Mouse (Mus musculus) midbrain, embryonic 15.5 days (tissue): ENCODE measurements around the gene Lpcat2b. TPM values are rescaled to one million over a fixed set of nuclear protein-coding genes. Genes with fewer than 3 reads are reported as not detected.
"Not testable (repeated sequence)": the region's sequence is repeated elsewhere in the genome, so short reads cannot be mapped to it uniquely, and the experiment has no call there.

Source experiments
- ATAC-seq: fragments of 200-750 bp; cut with Nextera tagmentation; replicated peaks from 2 replicates; pipeline ENCODE4 v1.8.0; 2017; ENCODE audit warnings: moderate TSS enrichment
- H3K27ac ChIP-seq: fragments of 300-500 bp; sonication (generic); 2 replicates; pipeline ENCODE4 v1.5.1; 2015; ENCODE audit warnings: mild to moderate bottlenecking, inconsistent platforms
- H3K27me3 ChIP-seq: fragments of 300-500 bp; sonication (generic); replicated peaks from 2 replicates; pipeline ENCODE4 v1.6.1; 2015; ENCODE audit warnings: inconsistent platforms
- H3K36me3 ChIP-seq: fragments of 300-500 bp; sonication (generic); replicated peaks from 2 replicates; pipeline ENCODE4 v1.6.1; 2015; ENCODE audit warnings: inconsistent platforms
- H3K4me1 ChIP-seq: fragments of 300-500 bp; sonication (generic); 2 replicates; pipeline ENCODE4 v1.6.1; 2015; ENCODE audit warnings: inconsistent platforms
- H3K4me2 ChIP-seq: fragments of 300-500 bp; sonication (generic); 2 replicates; pipeline ENCODE4 v1.6.1; 2015; ENCODE audit warnings: inconsistent platforms, mild to moderate bottlenecking, moderate library complexity
- H3K4me3 ChIP-seq: fragments of 300-500 bp; sonication (generic); 2 replicates; pipeline ENCODE4 v1.5.1; 2015; ENCODE audit warnings: mild to moderate bottlenecking, inconsistent platforms
- H3K9ac ChIP-seq: fragments of 300-500 bp; sonication (generic); 2 replicates; pipeline ENCODE4 v1.6.1; 2015; ENCODE audit warnings: mild to moderate bottlenecking, inconsistent platforms
- H3K9me3 ChIP-seq: fragments of 300-500 bp; sonication (generic); 2 replicates; pipeline ENCODE4 v1.6.1; 2016; ENCODE audit warnings: inconsistent platforms
- WGBS: fragments of 180-500 bp; shearing (Covaris S2); methylation state at CpG from one replicate; pipeline ENCODE4 v1.1.7; 2015; ENCODE audit warnings: mixed read lengths; 5-methylcytosine and 5-hydroxymethylcytosine counted together
- polyA plus RNA-seq: library from polyadenylated mRNA; unstranded; fragments of >200 nt; fragmentation: Nextera tagmentation; extraction: Ambion mirVana; gene quantifications from 2 replicates; pipeline ENCODE4 v1.2.1, GENCODE M21; 2015

The Lpcat2b gene
- polyA plus RNA-seq = not detected in 2 replicates

DNA sequence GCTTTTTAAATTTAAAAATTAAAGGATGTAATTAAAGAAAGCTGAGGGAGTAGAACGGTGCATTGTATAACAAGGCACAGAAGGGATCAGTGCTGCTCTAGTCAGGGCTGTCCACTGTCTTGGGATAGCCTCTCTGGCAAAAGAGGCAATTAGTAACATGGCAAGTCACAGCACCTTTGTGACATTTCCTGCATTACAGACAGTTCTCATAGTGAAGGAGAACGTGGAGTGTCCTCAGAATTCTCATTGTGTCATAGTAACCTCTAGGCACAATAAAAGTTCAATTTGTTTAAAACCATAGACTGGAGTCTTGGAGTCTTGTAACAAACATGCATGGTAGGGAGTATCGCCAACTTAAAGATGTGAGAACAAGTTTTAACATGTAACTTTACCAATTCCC, at the start of gene Lpcat2b:
Gene Lpcat2b, plus strand, starts transcription at position 301 of the 400 bp plus-strand sequence.
- H3K4me1 ChIP-seq = no peaks in the 10 kb centered on the region
- 77% methylated on average over 3 of the region's 3 CpGs for WGBS
- no peak for ATAC-seq

GRCm38 (mm10) chr5:107386448-107386847, 44.9 kb upstream of the Lpcat2b start:
- not testable (repeated sequence) for H3K4me2 ChIP-seq, H3K36me3 ChIP-seq, H3K9me3 ChIP-seq, ATAC-seq, H3K27me3 ChIP-seq, H3K4me1 ChIP-seq, H3K4me3 ChIP-seq, H3K27ac ChIP-seq, H3K9ac ChIP-seq

More for the DNA sequence above, at the start of gene Lpcat2b:
- Histone ChIP-seq H3K27me3 (no peaks in the 10 kb centered on the region), H3K9ac (no peak within 1 kb of the TSS), H3K4me3 (no peak within 1 kb of the TSS), H3K36me3 (no peaks in the 10 kb centered on the region), H3K4me2 (no peak within 1 kb of the TSS), H3K27ac (no peak within 1 kb of the TSS), H3K9me3 (no peaks in the 10 kb centered on the region)

DNA sequence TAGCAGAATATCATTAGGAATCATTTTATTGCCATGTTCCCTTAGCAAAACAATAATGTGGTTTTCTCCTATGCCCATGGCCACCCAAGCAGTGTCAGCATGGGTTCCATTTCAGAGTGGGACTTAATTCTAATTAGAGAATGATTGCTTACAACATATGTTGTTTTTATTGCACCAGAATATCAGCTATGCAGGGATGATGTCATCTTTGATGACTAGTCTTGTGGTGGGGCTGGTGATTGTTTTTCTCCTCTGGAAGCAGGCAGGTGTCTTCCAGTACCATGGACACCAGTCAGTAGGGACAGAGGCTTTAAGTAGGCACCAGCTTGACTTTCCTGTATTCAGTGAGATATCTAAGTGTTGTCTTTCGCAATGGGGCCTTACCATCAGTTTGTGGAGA, 43.6 kb upstream of the Lpcat2b start:
- Histone ChIP-seq H3K36me3 (0 out of 2 replicates have a peak, but pooled peaks cover 3% of the 10 kb centered on the region), H3K27ac (no peak overlapping the region), H3K4me3 (no peak overlapping the region), H3K4me1 (no peaks in the 10 kb centered on the region), H3K27me3 (no peaks in the 10 kb centered on the region), H3K4me2 (no peak overlapping the region), H3K9me3 (no peaks in the 10 kb centered on the region), H3K9ac (no peak overlapping the region)
- 89% methylated on average over 1 of the region's 1 CpGs for WGBS
- ATAC-seq = no peak

GRCm38 (mm10) chr5:107389373-107389772, 42.0 kb upstream of the Lpcat2b start:
- H3K4me3 ChIP-seq = no peak overlapping the region
- H3K27ac ChIP-seq = no peak overlapping the region
- H3K4me1 ChIP-seq = no peaks in the 10 kb centered on the region
- no peak overlapping the region for H3K9ac ChIP-seq
- no peak for ATAC-seq
- H3K4me2 ChIP-seq = no peak overlapping the region
- H3K9me3 ChIP-seq = no peaks in the 10 kb centered on the region
- no peaks in the 10 kb centered on the region for H3K27me3 ChIP-seq
- 91% methylated on average over 2 of the region's 2 CpGs for WGBS
- 0 out of 2 replicates have a peak, but pooled peaks cover 3% of the 10 kb centered on the region for H3K36me3 ChIP-seq

GRCm38 (mm10) chr5:107394437-107394836, 36.9 kb upstream of the Lpcat2b start:
- Histone ChIP-seq H3K9me3 (no peaks in the 10 kb centered on the region), H3K27me3 (no peaks in the 10 kb centered on the region), H3K4me3 (no peak overlapping the region), H3K36me3 (0 out of 2 replicates have a peak, but pooled peaks cover 3% of the 10 kb centered on the region), H3K4me2 (no peak overlapping the region), H3K27ac (no peak overlapping the region), H3K4me1 (no peaks in the 10 kb centered on the region), H3K9ac (no peak overlapping the region)
- 72% methylated on average over 2 of the region's 2 CpGs for WGBS
- no peak for ATAC-seq

GRCm38 (mm10) chr5:107402436-107402835, 28.9 kb upstream of the Lpcat2b start, which contains the start of gene Ephx4:
TSS of gene Ephx4 (plus strand) at chr5:107402736.
- H3K27me3 ChIP-seq = peaks cover 27% of the 10 kb centered on the region
- peak within 1 kb of the TSS; percentile 93 for H3K4me2 ChIP-seq
- H3K9me3 ChIP-seq = no peaks in the 10 kb centered on the region
- no peak for ATAC-seq
- peak within 1 kb of the TSS; percentile 54 for H3K9ac ChIP-seq
- peak within 1 kb of the TSS; percentile 61 for H3K4me3 ChIP-seq
- H3K36me3 ChIP-seq = no peaks in the 10 kb centered on the region
- peaks cover 10% of the 10 kb centered on the region; the same call in 1 of the 2 replicates for H3K4me1 ChIP-seq
- whole genome bisulfite sequencing = 23% methylated on average over 5 of the region's 5 CpGs
- H3K27ac ChIP-seq = no peak within 1 kb of the TSS

DNA sequence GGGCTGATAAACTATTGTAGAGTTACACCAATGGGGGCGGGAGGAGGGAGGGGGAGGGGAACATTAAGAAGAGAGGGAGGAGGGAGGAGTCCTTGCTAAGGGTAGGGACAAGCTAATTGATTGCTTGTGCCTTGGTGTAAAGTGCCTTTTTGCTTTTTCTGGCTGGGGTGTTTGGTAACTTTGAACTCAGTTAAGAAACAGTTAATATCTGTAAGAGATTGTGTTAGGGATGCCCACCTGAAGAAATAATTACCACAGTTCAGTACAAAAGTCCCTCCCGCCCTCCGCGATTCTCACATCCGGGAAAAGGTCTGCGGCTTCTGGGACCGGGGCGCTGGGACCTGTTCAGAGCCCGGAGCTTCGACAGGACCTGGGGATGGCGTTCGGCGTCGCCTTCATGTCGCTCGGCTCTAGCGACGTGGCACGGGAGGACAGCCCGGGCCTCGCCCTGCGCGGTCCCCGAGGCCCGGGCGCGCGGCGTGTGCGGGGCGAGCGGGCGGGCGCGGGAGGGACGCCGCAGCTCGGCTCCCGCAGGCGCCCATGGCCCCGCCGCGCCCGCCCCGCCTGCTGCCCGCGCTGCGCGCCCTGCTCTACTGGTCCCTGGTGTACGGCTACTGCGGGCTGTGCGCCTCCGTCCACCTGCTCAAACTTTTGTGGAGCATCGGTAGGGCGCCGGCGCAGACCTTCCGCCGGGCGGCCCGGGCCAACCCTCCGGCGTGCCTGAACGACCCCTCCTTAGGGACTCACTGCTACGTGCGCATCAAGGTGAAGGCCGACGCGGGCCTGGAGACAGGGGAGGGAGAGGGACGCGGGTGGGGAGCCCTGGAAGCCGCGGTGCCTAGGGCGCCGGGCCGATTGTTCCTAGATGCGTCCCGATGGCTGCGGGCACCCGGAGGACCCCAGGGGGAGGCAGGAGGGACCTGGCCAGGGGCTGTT, 28.1 kb upstream of the Lpcat2b start:
- peak; percentile 90 for ATAC-seq
- no peaks in the 10 kb centered on the region for H3K36me3 ChIP-seq
- no peak overlapping the region for H3K27ac ChIP-seq
- under 1% methylated on average over 80 of the region's 80 CpGs for WGBS
- H3K27me3 ChIP-seq = peaks cover 27% of the 10 kb centered on the region
- H3K9ac ChIP-seq = peak overlapping the region; percentile 54
- H3K9me3 ChIP-seq = no peaks in the 10 kb centered on the region
- H3K4me2 ChIP-seq = peak overlapping the region; percentile 93
- H3K4me3 ChIP-seq = peak overlapping the region; percentile 61
- peaks cover 10% of the 10 kb centered on the region; the same call in 1 of the 2 replicates for H3K4me1 ChIP-seq

- H3K27me3 ChIP-seq = peaks cover 27% of the 10 kb centered on the region
- WGBS = 20% methylated on average over 12 of the region's 12 CpGs
- no peaks in the 10 kb centered on the region for H3K9me3 ChIP-seq
- H3K4me1 ChIP-seq = peaks cover 10% of the 10 kb centered on the region; the same call in 1 of the 2 replicates
- H3K27ac ChIP-seq = no peak overlapping the region
- H3K36me3 ChIP-seq = no peaks in the 10 kb centered on the region
- peak overlapping the region; percentile 54 for H3K9ac ChIP-seq
- peak overlapping the region; percentile 93 for H3K4me2 ChIP-seq
- peak overlapping the region; percentile 61 for H3K4me3 ChIP-seq
- no peak for ATAC-seq
Measured at GRCm38 (mm10) chr5:107403947-107404684, 27.2 kb upstream of the Lpcat2b start.

DNA sequence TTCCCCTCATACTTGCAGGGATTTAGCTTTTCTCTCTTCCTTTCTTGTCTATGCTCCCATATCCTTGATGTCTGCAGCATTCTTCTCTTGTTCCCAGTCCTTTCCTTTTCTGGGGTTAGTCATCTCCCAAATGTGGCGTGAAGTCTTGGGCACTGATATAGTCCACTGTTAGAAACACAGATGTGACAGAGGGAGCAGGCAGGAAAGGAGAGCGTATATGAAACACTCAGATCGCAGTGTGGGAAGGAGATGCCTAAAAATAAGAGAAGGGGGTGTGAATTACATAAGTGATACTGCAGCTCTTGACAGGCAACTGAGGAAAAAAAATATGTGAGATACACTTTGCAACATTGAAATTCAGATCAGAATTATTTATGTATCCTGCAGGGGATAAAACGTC, 26.0 kb upstream of the Lpcat2b start:
- no peak for ATAC-seq
- WGBS = 83% methylated on average over 4 of the region's 4 CpGs
- Histone ChIP-seq H3K4me3 (no peak overlapping the region), H3K36me3 (no peaks in the 10 kb centered on the region), H3K4me2 (no peak overlapping the region), H3K27me3 (peaks cover 27% of the 10 kb centered on the region), H3K9me3 (no peaks in the 10 kb centered on the region), H3K27ac (no peak overlapping the region), H3K9ac (no peak overlapping the region), H3K4me1 (peaks cover 10% of the 10 kb centered on the region; the same call in 1 of the 2 replicates)

- Histone ChIP-seq H3K4me1 (no peaks in the 10 kb centered on the region), H3K36me3 (no peaks in the 10 kb centered on the region), H3K9me3 (no peaks in the 10 kb centered on the region), H3K27ac (no peak overlapping the region), H3K27me3 (peaks cover 2% of the 10 kb centered on the region; the same call in 1 of the 2 replicates), H3K4me2 (no peak overlapping the region), H3K4me3 (no peak overlapping the region), H3K9ac (no peak overlapping the region)
- WGBS = 89% methylated on average over 1 of the region's 1 CpGs
- ATAC-seq = no peak
Measured at GRCm38 (mm10) chr5:107410305-107410704, 21.0 kb upstream of the Lpcat2b start.

DNA sequence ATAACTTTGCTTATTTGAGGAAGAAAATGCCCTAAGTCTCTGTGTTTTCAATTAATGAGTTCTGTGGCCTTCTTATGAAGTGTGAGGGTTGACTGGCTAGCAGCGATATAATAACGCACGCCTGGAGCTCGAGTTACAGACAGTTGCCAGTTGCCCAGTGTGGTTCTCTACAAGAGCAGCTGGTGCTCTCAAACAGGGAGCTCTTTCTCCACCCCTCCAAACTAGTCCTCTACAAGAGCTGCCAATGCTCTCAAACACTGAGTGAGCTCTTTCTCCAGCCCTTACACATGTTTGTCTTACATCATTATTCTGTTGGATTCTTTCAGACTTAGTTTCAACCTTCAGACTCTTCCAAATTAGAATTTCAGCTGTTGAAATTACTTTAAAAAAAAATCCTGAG, 20.0 kb upstream of the Lpcat2b start:
- Histone ChIP-seq H3K36me3 (no peaks in the 10 kb centered on the region), H3K9ac (no peak overlapping the region), H3K4me1 (no peaks in the 10 kb centered on the region), H3K4me2 (no peak overlapping the region), H3K9me3 (no peaks in the 10 kb centered on the region), H3K4me3 (no peak overlapping the region), H3K27ac (no peak overlapping the region), H3K27me3 (no peaks in the 10 kb centered on the region)
- 67% methylated on average over 4 of the region's 4 CpGs for WGBS
- no peak for ATAC-seq

GRCm38 (mm10) chr5:107412285-107412684, 19.1 kb upstream of the Lpcat2b start:
- WGBS = 88% methylated on average over 2 of the region's 2 CpGs
- Histone ChIP-seq H3K9ac (no peak overlapping the region), H3K4me1 (no peaks in the 10 kb centered on the region), H3K4me3 (no peak overlapping the region), H3K9me3 (no peaks in the 10 kb centered on the region), H3K36me3 (no peaks in the 10 kb centered on the region), H3K4me2 (no peak overlapping the region), H3K27me3 (no peaks in the 10 kb centered on the region), H3K27ac (no peak overlapping the region)
- ATAC-seq = no peak
